Mouse (Mus musculus) spleen, postnatal 4 days (tissue): ENCODE measurements at regions not wholly inside any gene's neighbourhood (a gene's known extent, or its start where the extent isn't known, plus 50 kb on each side); places are given as distances from the start of the nearest gene placed in this dataset.

Experiments
- DNase-seq, 2 experiments: peaks; one replicate each; pipeline ENCODE4 v3.0.0; 2022; ENCODE audit warnings: low spot score in 2 of 2

GRCm38 (mm10) chr13:80798863-80799817 lies 84.0 kb upstream of the Arrdc3 start:
- DNase-seq = no peak

GRCm38 (mm10) chr13:80806172-80806571 lies 77.0 kb upstream of the Arrdc3 start:
- peak in 1 of 2 experiments; percentile 60 for DNase-seq

- no peak for DNase-seq
These were observed 56.1 kb upstream of the Arrdc3 start for GRCm38 (mm10) chr13:80827037-80827471.
